Mouse (Mus musculus) heart, postnatal 25 days (tissue): ENCODE data around the gene Myo1h. TPM values are rescaled to one million over a fixed set of nuclear protein-coding genes. Genes with fewer than 3 reads are reported as not detected.

Source experiments
- DNase-seq: peaks from one replicate; pipeline ENCODE4 v3.0.0; 2022; ENCODE audit warnings: low spot score
- intact Hi-C: fragments of 180-260 bp; cut with DNase I; formaldehyde crosslinking; loops from one replicate; pipeline ENCODE4 v1.15.1; 2025
- total RNA-seq, 2 experiments: library from RNA; stranded (reverse); gene quantifications; 2 replicates each; pipeline ENCODE4 v1.2.3; 2021

Gene Myo1h
- total RNA-seq, 2 experiments from 2014 or later = not detected

GRCm38 (mm10) chr5:114356250-114356935 lies 67.4 kb downstream of the Myo1h start:
- intact Hi-C loops = loop anchor here (2.0 kb wide), 2 partner anchors 26 to 44 kb away; no protein-coding TSS in a partner anchor
- DNase-seq = peak; percentile 76

- intact Hi-C loops = loop anchor here (2.0 kb wide), 2 partner anchors 26 to 44 kb away; no protein-coding TSS in a partner anchor
- DNase-seq = no peak
Measured at GRCm38 (mm10) chr5:114356936-114357751, 68.2 kb downstream of the Myo1h start.

DNA sequence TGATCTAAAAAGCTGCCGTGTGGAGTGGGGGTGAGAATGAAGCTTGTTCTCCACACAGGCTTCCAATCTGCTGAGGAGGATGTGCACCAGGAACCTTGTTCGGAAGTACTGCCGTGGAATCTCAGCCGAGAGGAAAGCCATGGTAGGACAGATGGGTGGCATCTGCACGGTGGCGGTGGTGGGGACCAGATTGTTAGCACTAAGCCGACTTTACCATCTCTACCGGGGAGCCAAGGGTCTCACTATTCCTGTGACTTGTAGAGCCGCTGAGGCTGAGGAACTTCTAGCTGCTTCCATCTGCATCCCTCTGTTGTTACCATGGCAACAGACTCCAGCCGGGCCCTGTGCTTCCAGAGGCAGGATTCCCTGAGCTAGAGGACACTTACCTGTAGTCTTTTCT lies 69.9 kb downstream of the Myo1h start:
- intact Hi-C loops = no loop called here
- no peak for DNase-seq

DNA sequence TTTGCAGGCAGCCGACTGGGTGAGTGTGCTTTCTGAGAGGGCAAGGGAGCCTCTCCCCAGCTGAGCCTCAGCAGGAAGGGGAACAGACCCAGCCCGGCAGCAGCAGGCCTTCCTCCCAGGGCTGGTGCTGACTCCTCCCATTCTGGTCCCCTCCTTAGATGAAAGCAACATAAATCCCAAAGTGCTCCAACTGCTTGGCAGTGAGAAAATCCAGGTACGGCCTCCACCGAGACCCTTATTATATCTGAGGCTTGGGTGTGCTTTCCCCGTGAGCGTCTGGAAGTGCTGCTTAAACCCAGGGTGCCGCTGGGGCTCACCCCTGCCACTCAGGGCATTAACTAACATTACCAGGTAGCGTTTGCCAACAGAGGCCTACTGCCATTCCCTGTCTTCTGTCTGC lies 70.6 kb downstream of the Myo1h start:
- intact Hi-C loops = no loop called here
- DNase-seq = no peak

GRCm38 (mm10) chr5:114360968-114361367 lies 72.0 kb downstream of the Myo1h start:
- no peak for DNase-seq
- intact Hi-C loops = no loop called here

DNA sequence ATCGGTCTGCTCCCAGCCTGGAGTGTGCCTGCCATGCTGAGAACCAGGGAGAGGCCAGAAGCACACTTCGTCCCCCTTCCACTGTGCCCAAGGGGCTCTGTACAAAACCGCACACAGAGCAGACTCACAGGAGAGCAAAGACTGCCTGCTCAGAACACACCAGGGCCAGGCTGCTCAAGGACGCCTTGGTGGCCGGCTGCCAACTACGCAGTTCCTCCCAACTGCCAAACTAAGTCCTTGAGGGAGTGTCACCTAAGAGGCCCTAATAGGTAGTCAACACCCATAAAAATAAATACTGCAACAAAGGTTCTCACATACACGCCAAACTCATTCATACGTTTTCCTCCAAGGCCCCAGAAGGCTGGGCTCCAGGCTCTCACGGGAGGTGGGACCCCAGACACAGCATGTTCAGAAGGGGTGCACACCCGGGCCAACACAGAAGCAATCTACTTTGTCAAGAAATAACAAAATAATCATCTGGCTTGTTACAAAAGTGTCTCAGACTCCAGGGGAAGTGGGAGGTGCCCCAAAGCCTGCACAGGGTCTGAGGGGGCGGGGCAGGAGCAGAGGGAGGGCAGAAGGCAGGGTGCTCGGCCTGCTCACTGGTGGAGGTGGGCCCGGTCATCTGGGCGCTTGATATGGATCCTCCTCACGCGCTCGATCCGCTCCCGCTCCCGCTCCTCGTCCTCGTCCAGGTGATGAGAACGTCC lies 76.2 kb downstream of the Myo1h start:
- DNase-seq = no peak
- intact Hi-C loops = no loop called here

- DNase-seq = no peak
- intact Hi-C loops = loop anchor here (2.0 kb wide), 1 partner anchor 15 kb away; no protein-coding TSS in a partner anchor
Measured at GRCm38 (mm10) chr5:114368121-114368520, 79.2 kb downstream of the Myo1h start.

- DNase-seq = no peak
- intact Hi-C loops = loop anchor here (2.0 kb wide), 1 partner anchor 14 kb away; no protein-coding TSS in a partner anchor
Measured at GRCm38 (mm10) chr5:114368803-114369496, 80.0 kb downstream of the Myo1h start.

- DNase-seq = no peak
- intact Hi-C loops = loop anchor here (2.0 to 10.0 kb wide), 2 partner anchors 13 to 245 kb away; partner anchors contain the start of gene Alkbh2
Measured at GRCm38 (mm10) chr5:114369921-114370320, 81.0 kb downstream of the Myo1h start.

DNA sequence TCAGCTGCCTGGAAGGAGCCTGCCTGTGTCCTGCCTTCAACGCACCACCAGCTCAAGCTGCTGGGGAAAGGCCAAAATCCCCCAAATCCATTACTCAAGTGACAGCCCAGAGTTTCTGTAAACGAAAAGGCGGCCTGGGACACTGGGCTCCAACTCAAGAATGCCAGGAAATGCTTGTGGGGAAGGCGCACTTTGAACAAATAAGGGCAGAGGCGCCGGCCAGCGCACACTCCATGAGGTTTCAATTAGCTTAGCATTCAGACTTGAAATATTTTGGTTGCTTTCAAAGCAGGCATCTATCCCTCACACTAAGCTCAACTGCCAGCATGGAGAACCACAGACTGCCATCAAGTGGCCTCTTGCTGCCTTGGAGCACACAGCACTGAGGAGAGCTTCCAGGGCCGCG lies 81.4 kb downstream of the Myo1h start:
- intact Hi-C loops = loop anchor here (10.0 kb wide), 1 partner anchor 246 kb away; the partner anchor contains the start of gene Alkbh2
- peak; percentile 63 for DNase-seq

- DNase-seq = no peak
- intact Hi-C loops = loop anchor here (10.0 kb wide), 1 partner anchor 247 kb away; the partner anchor contains the start of gene Alkbh2
Measured at GRCm38 (mm10) chr5:114371331-114371730, 82.4 kb downstream of the Myo1h start.

DNA sequence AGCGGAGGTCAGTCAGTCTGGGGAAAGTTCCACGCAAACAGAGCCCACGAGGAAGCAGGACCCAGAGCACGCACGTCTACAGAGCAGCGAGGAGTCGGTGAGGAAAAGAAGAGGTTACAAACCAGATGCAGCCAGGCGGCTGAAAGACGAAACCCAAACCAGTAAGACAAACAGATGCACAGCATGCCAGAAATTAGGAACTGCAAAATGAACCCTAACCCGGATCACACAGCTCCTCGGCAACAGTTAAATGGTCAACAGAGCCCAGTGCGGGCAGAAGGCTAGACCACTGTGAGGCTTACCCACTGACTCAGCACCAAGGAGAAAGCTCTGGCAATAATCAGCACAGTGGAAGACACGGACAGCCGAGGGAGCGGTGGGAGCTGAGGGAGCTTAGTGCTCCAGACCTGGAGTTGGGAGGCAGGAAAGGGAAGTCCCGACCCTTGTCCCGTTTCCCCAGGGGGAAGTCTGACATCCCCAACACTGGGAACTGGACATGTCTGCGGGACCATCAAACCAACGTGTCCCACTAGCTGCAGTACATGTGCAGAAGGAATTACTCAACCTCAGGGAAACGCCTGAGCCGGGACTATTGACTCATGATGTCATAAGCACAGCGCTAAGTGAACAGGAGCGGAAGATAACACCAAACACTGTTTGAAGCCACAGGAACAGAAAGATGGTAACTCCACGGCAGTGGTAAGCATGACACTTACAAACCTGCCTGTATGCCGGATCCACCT lies 82.9 kb downstream of the Myo1h start:
- no peak for DNase-seq
- intact Hi-C loops = loop anchor here (10.0 kb wide), 1 partner anchor 247 kb away; the partner anchor contains the start of gene Alkbh2

DNA sequence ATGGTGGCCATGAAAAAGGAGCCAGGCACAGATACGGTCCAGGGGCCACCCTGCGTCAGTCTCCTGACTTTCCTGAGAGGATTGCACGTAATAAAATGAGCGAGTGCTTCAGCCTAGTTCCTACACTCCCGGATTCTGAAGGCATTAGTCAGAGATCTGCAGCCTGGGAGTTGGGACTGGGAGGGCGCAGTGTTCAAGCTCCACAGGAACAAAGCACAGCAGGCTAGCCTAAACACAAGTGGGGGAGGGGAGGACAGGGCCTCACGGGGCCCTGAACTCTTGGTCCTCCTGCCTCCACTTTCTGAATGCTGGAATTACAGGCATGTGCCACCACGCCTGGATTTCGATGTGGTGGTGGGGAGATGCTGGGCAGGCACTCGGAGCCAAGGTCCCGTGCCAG lies 83.6 kb downstream of the Myo1h start:
- no peak for DNase-seq
- intact Hi-C loops = loop anchor here (10.0 kb wide), 1 partner anchor 248 kb away; the partner anchor contains the start of gene Alkbh2

GRCm38 (mm10) chr5:114373174-114373573 lies 84.2 kb downstream of the Myo1h start:
- DNase-seq = no peak
- intact Hi-C loops = loop anchor here (10.0 kb wide), 1 partner anchor 248 kb away; the partner anchor contains the start of gene Alkbh2

GRCm38 (mm10) chr5:114373581-114373980 lies 84.6 kb downstream of the Myo1h start:
- intact Hi-C loops = loop anchor here (10.0 kb wide), 1 partner anchor 249 kb away; the partner anchor contains the start of gene Alkbh2
- no peak for DNase-seq

DNA sequence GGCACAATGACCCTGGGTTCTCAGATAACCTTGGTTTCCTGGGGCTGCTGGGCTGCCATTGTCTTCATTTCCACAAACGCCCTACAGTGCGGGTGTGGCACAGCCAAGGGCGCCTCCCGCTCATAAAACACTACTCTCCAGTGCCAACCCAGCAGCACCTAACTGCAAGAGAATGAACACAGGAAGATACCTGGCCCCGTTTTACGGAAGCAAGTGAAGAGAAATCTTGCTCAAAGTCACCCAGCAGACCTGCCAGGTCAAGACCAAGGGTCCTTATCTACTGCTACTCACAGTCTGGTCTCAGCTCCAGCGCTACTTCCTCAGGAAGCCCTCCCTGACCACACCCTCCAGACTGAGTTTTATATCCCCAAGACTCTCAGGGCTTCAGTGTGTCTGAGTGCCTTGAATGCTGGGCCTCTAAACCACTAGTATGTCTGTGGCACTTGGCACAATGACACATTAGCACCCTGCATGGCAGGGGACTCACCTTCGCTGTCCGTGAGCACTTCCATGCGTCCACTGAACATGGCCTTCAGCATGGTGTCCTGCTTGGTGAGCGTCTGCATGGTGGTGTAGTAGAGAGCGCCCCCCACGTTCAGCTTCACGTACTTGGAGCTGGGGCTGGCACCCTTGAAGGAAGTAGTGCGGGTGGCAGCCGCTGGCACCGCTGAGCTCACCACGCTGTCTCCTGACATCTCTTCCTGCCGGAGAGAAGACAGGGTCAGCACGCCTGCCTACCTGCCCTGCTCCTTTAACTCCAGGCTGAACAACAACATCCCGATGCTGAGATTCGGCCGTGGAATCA lies 85.6 kb downstream of the Myo1h start:
- intact Hi-C loops = loop anchor here (5.0 to 10.0 kb wide), 2 partner anchors 197 to 250 kb away; partner anchors contain the start of gene Alkbh2
- no peak for DNase-seq

- intact Hi-C loops = loop anchor here (5.0 to 10.0 kb wide), 2 partner anchors 201 to 254 kb away; partner anchors contain the start of gene Alkbh2
- DNase-seq = no peak
Measured at GRCm38 (mm10) chr5:114378177-114378920, 89.4 kb downstream of the Myo1h start.
